Mouse (Mus musculus) olfactory bulb, adult 2 months (tissue): ENCODE results near the gene Fibcd1. TPM values are rescaled to one million over a fixed set of nuclear protein-coding genes. Genes with fewer than 3 reads are reported as not detected.

Source experiments
- H3K27ac ChIP-seq: fragments of 200-500 bp; 2 replicates; pipeline ENCODE4 v1.5.1; 2012; ENCODE audit warnings: low read depth, low read length; ENCODE audit not compliant: insufficient read depth
- H3K4me1 ChIP-seq: fragments of 200-500 bp; 2 replicates; pipeline ENCODE4 v1.6.1; 2012; ENCODE audit warnings: low read length; ENCODE audit not compliant: control insufficient read depth, insufficient read depth
- H3K4me3 ChIP-seq: fragments of 200-500 bp; 2 replicates; pipeline ENCODE4 v1.5.1; 2012; ENCODE audit warnings: mild to moderate bottlenecking, low read depth, low read length, moderate library complexity; ENCODE audit not compliant: insufficient read depth
- CTCF ChIP-seq: fragments of 200-500 bp; IDR thresholded peaks from 2 replicates; pipeline ENCODE4 v1.5.1; 2012; ENCODE audit warnings: low read depth, mild to moderate bottlenecking, low read length, moderate library complexity; ENCODE audit not compliant: insufficient read depth
- POLR2A ChIP-seq: fragments of 200-500 bp; IDR thresholded peaks from 2 replicates; pipeline ENCODE4 v1.6.1; 2012; ENCODE audit warnings: mild to moderate bottlenecking, low read depth, low read length, moderate library complexity; ENCODE audit not compliant: insufficient read depth
- WGBS: fragments of 180-500 bp; shearing (Covaris S2); methylation state at CpG from one replicate; pipeline ENCODE4 v1.1.7; 2018; 5-methylcytosine and 5-hydroxymethylcytosine counted together
- polyA plus RNA-seq: library from polyadenylated mRNA; stranded (reverse); fragments of >200 nt; gene quantifications from 2 replicates; pipeline ENCODE4 v1.2.4, GENCODE M21; 2012; ENCODE audit warnings: low replicate concordance; ENCODE audit not compliant: missing spikeins, insufficient read depth, insufficient read length

Fibcd1 gene
- polyA plus RNA-seq, 1 experiment, result not detected

GRCm38 (mm10) chr2:31878610-31879009 lies 32.8 kb upstream of the Fibcd1 start:
- 83% methylated on average over 17 of the region's 17 CpGs for WGBS
- Histone ChIP-seq H3K27ac (no peak overlapping the region), H3K4me1 (peaks cover 30% of the 10 kb centered on the region), H3K4me3 (no peak overlapping the region)
- TF ChIP-seq CTCF (no peak), POLR2A (no peak)

- Histone ChIP-seq H3K4me3 (no peak overlapping the region), H3K4me1 (peaks cover 24% of the 10 kb centered on the region), H3K27ac (no peak overlapping the region)
- WGBS, result 30% methylated on average over 12 of the region's 12 CpGs
- TF ChIP-seq CTCF (no peak), POLR2A (no peak)
These were observed 30.6 kb upstream of the Fibcd1 start for GRCm38 (mm10) chr2:31876446-31876845.

- H3K4me1 ChIP-seq, result peaks cover 24% of the 10 kb centered on the region
- TF ChIP-seq POLR2A (no peak), CTCF (no peak)
- no peak overlapping the region for H3K4me3 ChIP-seq
- H3K27ac ChIP-seq, result no peak overlapping the region
- WGBS, result 71% methylated on average over 26 of the region's 26 CpGs
These were observed 28.6 kb upstream of the Fibcd1 start for GRCm38 (mm10) chr2:31874290-31874855.

- TF ChIP-seq POLR2A (no peak), CTCF (no peak)
- Histone ChIP-seq H3K4me1 (peaks cover 9% of the 10 kb centered on the region), H3K4me3 (no peak overlapping the region), H3K27ac (no peak overlapping the region)
- 74% methylated on average over 3 of the region's 3 CpGs for WGBS
These were observed 24.9 kb upstream of the Fibcd1 start for GRCm38 (mm10) chr2:31870683-31871082.

GRCm38 (mm10) chr2:31869692-31870091 lies 23.9 kb upstream of the Fibcd1 start:
- no peak overlapping the region for H3K4me3 ChIP-seq
- TF ChIP-seq CTCF (no peak), POLR2A (no peak)
- 94% methylated on average over 5 of the region's 5 CpGs for WGBS
- H3K4me1 ChIP-seq, result peaks cover 6% of the 10 kb centered on the region
- no peak overlapping the region for H3K27ac ChIP-seq

GRCm38 (mm10) chr2:31868538-31869164 lies 22.8 kb upstream of the Fibcd1 start:
- TF ChIP-seq POLR2A (no peak), CTCF (no peak)
- 80% methylated on average over 10 of the region's 10 CpGs for WGBS
- H3K4me3 ChIP-seq, result no peak overlapping the region
- H3K27ac ChIP-seq, result no peak overlapping the region
- H3K4me1 ChIP-seq, result no peaks in the 10 kb centered on the region

- H3K4me3 ChIP-seq, result no peak overlapping the region
- 92% methylated on average over 8 of the region's 8 CpGs for WGBS
These were observed 22.1 kb upstream of the Fibcd1 start for GRCm38 (mm10) chr2:31867773-31868537.

GRCm38 (mm10) chr2:31865794-31866193 lies 20.0 kb upstream of the Fibcd1 start:
- H3K4me1 ChIP-seq, result peaks cover 7% of the 10 kb centered on the region; the same call in 1 of the 2 replicates
- 71% methylated on average over 2 of the region's 2 CpGs for whole genome bisulfite sequencing
- no peak for TF ChIP-seq CTCF
- TF ChIP-seq POLR2A, result no peak
- H3K4me3 ChIP-seq, result no peak overlapping the region
- H3K27ac ChIP-seq, result no peak overlapping the region

More at GRCm38 (mm10) chr2:31867773-31868537, 22.1 kb upstream of the Fibcd1 start:
- no peaks in the 10 kb centered on the region for H3K4me1 ChIP-seq
- TF ChIP-seq POLR2A, result no peak
- no peak for TF ChIP-seq CTCF
- H3K27ac ChIP-seq, result no peak overlapping the region

GRCm38 (mm10) chr2:31865322-31865721 lies 19.5 kb upstream of the Fibcd1 start:
- Histone ChIP-seq H3K4me3 (no peak overlapping the region), H3K27ac (no peak overlapping the region), H3K4me1 (peaks cover 7% of the 10 kb centered on the region; the same call in 1 of the 2 replicates)
- 76% methylated on average over 4 of the region's 4 CpGs for WGBS
- no peak for TF ChIP-seq POLR2A
- TF ChIP-seq CTCF, result no peak
